Mouse (Mus musculus): ENCODE data around the gene Kdm4c. TPM values are rescaled to one million over a fixed set of nuclear protein-coding genes. Genes with fewer than 3 reads are reported as not detected.
A peak's percentile ranks its signal among the peaks of the same experiment; 100 is the strongest.
"Not testable (repeated sequence)": the region's sequence is repeated elsewhere in the genome, so short reads cannot be mapped to it uniquely, and the experiment has no call there.

Kdm4c gene
- polyA plus RNA-seq, 1 experiment from 2014 or later, result 20.5 TPM

DNA sequence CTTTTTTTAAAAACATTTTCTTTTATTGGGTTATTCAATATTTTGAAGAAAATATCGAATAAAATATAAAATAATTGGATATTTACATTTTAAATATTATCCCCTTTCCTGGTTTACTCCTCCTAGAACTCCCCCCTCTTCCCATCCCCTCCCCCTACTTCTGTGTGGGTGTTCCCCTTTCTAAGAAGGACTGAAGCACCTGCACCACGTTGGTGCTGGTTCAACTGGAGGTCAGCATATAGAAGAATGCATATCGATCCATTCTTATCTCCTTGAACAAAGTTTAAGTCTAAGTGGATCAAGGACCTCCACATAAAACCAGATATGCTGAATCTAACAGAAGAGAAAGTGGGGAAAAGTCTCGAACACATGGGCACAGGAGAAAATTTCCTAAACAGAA is 144.3 kb downstream of the Kdm4c start:
- Histone ChIP-seq H3K9ac (replicated peaks; ENCODE audit: low read length) (no peak overlapping the region), H3K4me1 (ENCODE audit: control insufficient read depth, insufficient read depth, low read length) (no peaks in the 10 kb centered on the region), H3K27me3 (ENCODE audit: control insufficient read depth, insufficient read depth, low read length) (no peaks in the 10 kb centered on the region), H3K36me3 (ENCODE audit: control insufficient read depth, insufficient read depth, low read length) (peaks cover 15% of the 10 kb centered on the region; the same call in 1 of the 2 replicates), H3K27ac (replicated peaks; ENCODE audit: low read depth, low read length) (no peak overlapping the region), H3K4me3 (replicated peaks; ENCODE audit: low read depth, low read length) (no peak overlapping the region), H3K4me2 (ENCODE audit: low read length) (no peak overlapping the region), H3K9me3 (ENCODE audit: control insufficient read depth, low read length) (no peaks in the 10 kb centered on the region)
- DNase-seq (no peak), ATAC-seq (ENCODE audit: low FRiP score, low TSS enrichment) (no peak)
- WGBS, result 83% methylated on average over 4 of the region's 4 CpGs

DNA sequence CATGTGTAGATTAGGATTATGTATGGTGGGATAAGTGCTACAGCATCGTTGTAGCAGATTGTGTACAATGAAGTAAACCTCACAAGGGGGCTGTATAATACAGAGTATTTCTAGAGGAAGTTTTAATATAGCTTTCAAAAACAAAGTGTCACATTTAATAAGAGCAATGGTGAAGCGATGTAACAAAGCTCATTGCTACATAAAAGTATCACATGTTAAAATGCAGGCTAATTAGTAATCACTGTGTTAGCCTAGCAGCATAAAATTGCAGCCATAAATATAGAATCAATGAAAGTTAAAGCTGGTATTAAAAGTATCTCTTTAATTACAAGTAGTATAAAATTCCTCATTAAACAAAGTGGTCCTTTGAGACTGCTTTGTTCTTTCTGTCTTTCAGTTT is 150.9 kb downstream of the Kdm4c start:
- no peaks in the 10 kb centered on the region for H3K9me3 ChIP-seq (ENCODE audit: control insufficient read depth, low read length)
- H3K36me3 ChIP-seq (ENCODE audit: control insufficient read depth, insufficient read depth, low read length), result peaks cover 22% of the 10 kb centered on the region
- H3K4me3 ChIP-seq (replicated peaks; ENCODE audit: low read depth, low read length), result no peak overlapping the region
- H3K9ac ChIP-seq (replicated peaks; ENCODE audit: low read length), result no peak overlapping the region
- H3K27me3 ChIP-seq (ENCODE audit: control insufficient read depth, insufficient read depth, low read length), result no peaks in the 10 kb centered on the region
- no peak overlapping the region for H3K27ac ChIP-seq (replicated peaks; ENCODE audit: low read depth, low read length)
- no peak for DNase-seq
- no peak overlapping the region for H3K4me2 ChIP-seq (ENCODE audit: low read length)
- no peak for ATAC-seq (ENCODE audit: low FRiP score, low TSS enrichment)
- H3K4me1 ChIP-seq (ENCODE audit: control insufficient read depth, insufficient read depth, low read length), result no peaks in the 10 kb centered on the region
- WGBS, result 96% methylated on average over 2 of the region's 2 CpGs

DNA sequence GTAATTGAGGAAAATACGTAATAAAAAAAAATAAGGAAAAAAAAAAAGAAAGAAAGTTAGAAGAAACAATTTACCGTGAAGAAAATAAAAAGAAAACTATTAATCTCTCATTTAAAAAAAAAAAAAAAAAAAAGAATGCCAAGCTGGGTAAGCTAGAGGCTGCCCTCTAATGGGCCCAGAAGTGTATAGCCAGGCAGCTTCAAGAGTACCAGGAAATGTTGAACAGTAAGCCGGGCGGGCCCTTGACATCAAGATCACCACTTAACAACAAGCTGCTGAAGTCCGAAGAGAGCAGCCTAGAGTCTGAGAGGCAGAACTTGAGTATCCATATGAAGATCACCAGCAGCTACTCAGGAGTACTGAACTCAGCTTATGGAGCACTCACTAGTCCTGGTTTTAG is 154.3 kb downstream of the Kdm4c start:
- H3K9me3 ChIP-seq (ENCODE audit: control insufficient read depth, low read length), result no peaks in the 10 kb centered on the region
- no peak overlapping the region for H3K27ac ChIP-seq (replicated peaks; ENCODE audit: low read depth, low read length)
- no peak for ATAC-seq (ENCODE audit: low FRiP score, low TSS enrichment)
- no peaks in the 10 kb centered on the region for H3K27me3 ChIP-seq (ENCODE audit: control insufficient read depth, insufficient read depth, low read length)
- H3K9ac ChIP-seq (replicated peaks; ENCODE audit: low read length), result no peak overlapping the region
- no peak overlapping the region for H3K4me2 ChIP-seq (ENCODE audit: low read length)
- no peak overlapping the region for H3K4me3 ChIP-seq (replicated peaks; ENCODE audit: low read depth, low read length)
- H3K36me3 ChIP-seq (ENCODE audit: control insufficient read depth, insufficient read depth, low read length), result peaks cover 25% of the 10 kb centered on the region
- WGBS, result 95% methylated on average over 5 of the region's 5 CpGs
- DNase-seq, result no peak
- no peaks in the 10 kb centered on the region for H3K4me1 ChIP-seq (ENCODE audit: control insufficient read depth, insufficient read depth, low read length)

DNA sequence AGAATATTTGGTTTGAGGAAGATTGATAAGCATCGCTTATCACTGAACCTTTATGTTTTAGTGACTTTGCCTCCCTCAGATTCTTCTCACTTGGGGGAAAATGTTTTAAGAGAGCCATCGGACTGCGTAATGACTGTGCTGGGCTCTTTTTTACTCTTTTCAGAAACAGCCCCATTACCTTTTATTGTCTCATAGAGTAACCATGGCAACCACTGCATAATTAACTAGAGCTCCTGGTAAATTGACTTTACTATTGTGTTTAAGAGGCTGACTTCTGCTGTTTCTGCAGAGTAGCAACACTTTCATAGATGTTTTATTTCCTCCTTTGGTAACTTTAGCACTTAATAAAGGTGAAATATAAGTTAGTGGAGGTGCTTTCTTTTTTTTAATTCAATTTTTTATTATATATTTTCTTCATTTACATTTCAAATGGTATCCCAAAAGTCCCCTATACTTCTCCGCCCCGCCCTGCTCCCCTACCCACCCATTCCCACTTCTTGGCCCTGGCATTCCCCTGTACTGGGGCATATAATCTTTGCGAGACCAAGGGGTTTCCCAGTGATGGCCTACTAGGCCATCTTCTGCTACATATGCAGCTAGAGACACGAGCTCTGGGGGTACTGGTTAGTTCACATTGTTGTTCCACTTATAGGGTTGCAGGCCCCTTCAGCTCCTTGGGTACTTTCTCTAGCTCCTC is 159.5 kb downstream of the Kdm4c start:
- not testable (repeated sequence) for H3K9ac ChIP-seq (replicated peaks; ENCODE audit: low read length); ATAC-seq (ENCODE audit: low FRiP score, low TSS enrichment); H3K9me3 ChIP-seq (ENCODE audit: control insufficient read depth, low read length); H3K4me1 ChIP-seq (ENCODE audit: control insufficient read depth, insufficient read depth, low read length); H3K27me3 ChIP-seq (ENCODE audit: control insufficient read depth, insufficient read depth, low read length); H3K4me3 ChIP-seq (replicated peaks; ENCODE audit: low read depth, low read length); H3K27ac ChIP-seq (replicated peaks; ENCODE audit: low read depth, low read length); H3K4me2 ChIP-seq (ENCODE audit: low read length)
- H3K36me3 ChIP-seq (ENCODE audit: control insufficient read depth, insufficient read depth, low read length), result peaks cover 21% of the 10 kb centered on the region
- 72% methylated on average over 7 of the region's 7 CpGs for WGBS
- peak; percentile 41 for DNase-seq

DNA sequence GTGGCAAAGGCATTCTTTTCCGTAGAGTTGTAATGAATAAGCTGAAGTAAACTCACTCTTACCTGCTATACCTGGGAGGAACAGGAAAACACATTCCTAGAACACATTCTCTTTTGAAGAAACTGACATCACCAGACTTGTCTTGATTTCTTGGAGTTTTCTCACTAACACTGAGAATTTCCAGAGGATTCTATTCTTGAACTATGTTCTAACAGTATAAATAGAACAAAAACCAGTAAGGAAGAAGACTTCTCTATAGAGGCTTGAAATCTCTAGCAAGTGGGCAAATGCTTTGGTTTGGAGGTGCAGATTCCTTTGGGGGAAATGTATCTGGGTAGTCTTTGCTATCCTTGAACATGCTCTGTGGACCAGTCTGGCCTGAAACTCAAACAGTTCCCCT is 166.4 kb downstream of the Kdm4c start:
- Histone ChIP-seq H3K4me1 (ENCODE audit: control insufficient read depth, insufficient read depth, low read length) (no peaks in the 10 kb centered on the region), H3K27me3 (ENCODE audit: control insufficient read depth, insufficient read depth, low read length) (no peaks in the 10 kb centered on the region), H3K4me2 (ENCODE audit: low read length) (no peak overlapping the region), H3K9ac (replicated peaks; ENCODE audit: low read length) (no peak overlapping the region), H3K27ac (replicated peaks; ENCODE audit: low read depth, low read length) (no peak overlapping the region), H3K9me3 (ENCODE audit: control insufficient read depth, low read length) (no peaks in the 10 kb centered on the region), H3K4me3 (replicated peaks; ENCODE audit: low read depth, low read length) (no peak overlapping the region), H3K36me3 (ENCODE audit: control insufficient read depth, insufficient read depth, low read length) (peaks cover 12% of the 10 kb centered on the region)
- DNase-seq (no peak), ATAC-seq (ENCODE audit: low FRiP score, low TSS enrichment) (no peak)
- 88% methylated on average over 1 of the region's 1 CpGs for WGBS

DNA sequence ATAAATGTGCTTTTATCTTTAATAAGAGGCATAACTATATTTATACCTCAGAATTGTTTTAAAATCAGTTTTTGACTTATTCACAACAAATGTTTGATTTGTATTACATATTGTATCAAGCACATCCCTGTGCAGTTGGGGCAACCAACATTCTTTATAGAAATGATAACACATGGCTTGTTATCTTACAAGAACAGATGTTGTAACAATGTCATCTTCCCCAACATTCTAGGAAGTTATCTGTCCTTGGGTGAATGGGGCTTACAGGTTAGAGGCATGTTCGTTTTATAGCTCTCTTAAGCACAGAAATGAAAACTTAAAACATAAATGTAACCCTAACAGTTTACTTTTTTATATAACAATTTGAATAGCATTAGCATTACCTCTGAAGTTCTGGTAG is 177.5 kb downstream of the Kdm4c start:
- DNase-seq (no peak), ATAC-seq (ENCODE audit: low FRiP score, low TSS enrichment) (no peak)
- Histone ChIP-seq H3K27ac (replicated peaks; ENCODE audit: low read depth, low read length) (no peak overlapping the region), H3K36me3 (ENCODE audit: control insufficient read depth, insufficient read depth, low read length) (no peaks in the 10 kb centered on the region), H3K4me1 (ENCODE audit: control insufficient read depth, insufficient read depth, low read length) (no peaks in the 10 kb centered on the region), H3K4me3 (replicated peaks; ENCODE audit: low read depth, low read length) (no peak overlapping the region), H3K27me3 (ENCODE audit: control insufficient read depth, insufficient read depth, low read length) (no peaks in the 10 kb centered on the region), H3K9ac (replicated peaks; ENCODE audit: low read length) (no peak overlapping the region), H3K9me3 (ENCODE audit: control insufficient read depth, low read length) (no peaks in the 10 kb centered on the region), H3K4me2 (ENCODE audit: low read length) (no peak overlapping the region)
- WGBS, result 82% methylated on average over 1 of the region's 1 CpGs

Other genes with a start within 250 kb of the Kdm4c start
- gene Frmd3, start 229.1 kb upstream of the Kdm4c start, polyA plus RNA-seq (2014; fragmentation: Nextera tagmentation; extraction: Ambion mirVana), result 29.7 and 30.5 TPM in 2 replicates